Mouse (Mus musculus): Measurements from ENCODE around the gene Gipc2.

Gipc2 gene

GRCm38 (mm10) chr3:152113496-152113895 is 52.5 kb downstream of the Gipc2 start:
- DNase-seq, result peak; percentile 66

- no peak for DNase-seq
These were observed 53.4 kb downstream of the Gipc2 start for GRCm38 (mm10) chr3:152112664-152113063.

GRCm38 (mm10) chr3:152111482-152111881 is 54.5 kb downstream of the Gipc2 start:
- no peak for DNase-seq

GRCm38 (mm10) chr3:152111081-152111480 is 54.9 kb downstream of the Gipc2 start:
- peak; percentile 89 for DNase-seq

- no peak for DNase-seq
These were observed 56.8 kb downstream of the Gipc2 start for GRCm38 (mm10) chr3:152109260-152109587.

GRCm38 (mm10) chr3:152108560-152109259 is 57.3 kb downstream of the Gipc2 start:
- no peak for DNase-seq

GRCm38 (mm10) chr3:152108003-152108395 is 58.0 kb downstream of the Gipc2 start:
- no peak for DNase-seq

- no peak for DNase-seq
These were observed 58.7 kb downstream of the Gipc2 start for GRCm38 (mm10) chr3:152107149-152108002.

GRCm38 (mm10) chr3:152106225-152107148 is 59.5 kb downstream of the Gipc2 start:
- no peak for DNase-seq

- DNase-seq, result peak; percentile 51
These were observed 60.7 kb downstream of the Gipc2 start for GRCm38 (mm10) chr3:152105341-152105740.

- no peak for DNase-seq
These were observed 62.6 kb downstream of the Gipc2 start for GRCm38 (mm10) chr3:152103381-152103780.

GRCm38 (mm10) chr3:152101459-152101858 is 64.6 kb downstream of the Gipc2 start:
- DNase-seq, result no peak

- no peak for DNase-seq
These were observed 65.8 kb downstream of the Gipc2 start for GRCm38 (mm10) chr3:152100119-152100818.

GRCm38 (mm10) chr3:152095030-152095429 is 71.0 kb downstream of the Gipc2 start:
- no peak for DNase-seq

- DNase-seq, result no peak
These were observed 73.5 kb downstream of the Gipc2 start for GRCm38 (mm10) chr3:152092385-152093057.

- peak; percentile 68 for DNase-seq
These were observed 76.9 kb downstream of the Gipc2 start for GRCm38 (mm10) chr3:152089178-152089577.

GRCm38 (mm10) chr3:152081381-152081780 is 84.6 kb downstream of the Gipc2 start:
- DNase-seq, result no peak

- no peak for DNase-seq
These were observed 89.9 kb downstream of the Gipc2 start for GRCm38 (mm10) chr3:152076088-152076487.

- no peak for DNase-seq
These were observed 97.0 kb downstream of the Gipc2 start for GRCm38 (mm10) chr3:152069001-152069400.

GRCm38 (mm10) chr3:152068311-152068710 is 97.7 kb downstream of the Gipc2 start:
- no peak for DNase-seq

- no peak for DNase-seq
These were observed 99.3 kb downstream of the Gipc2 start for GRCm38 (mm10) chr3:152066696-152067095.

- no peak for DNase-seq
These were observed 100.2 kb downstream of the Gipc2 start for GRCm38 (mm10) chr3:152065806-152066205.
